Mouse (Mus musculus): ENCODE results near the gene Olfr699.

GRCm38 (mm10) chr7:106808734-106809133, 15.7 kb upstream of the Olfr699 start, which contains the start of gene Olfr700:
- TF ChIP-seq GATA1 (IDR thresholded peaks at IDR 0.05; ENCODE audit: borderline replicate concordance, low read length) (no peak), FLI1 (IDR thresholded peaks at IDR 0.05; ENCODE audit: low read length) (no peak)
